Mouse (Mus musculus): Measurements from ENCODE around the gene Rgs13. TPM values are rescaled to one million over a fixed set of nuclear protein-coding genes. Genes with fewer than 3 reads are reported as not detected.
A peak's percentile ranks its signal among the peaks of the same experiment; 100 is the strongest.

The Rgs13 gene
- not detected for total RNA-seq (2021)
- long read RNA-seq, experiment 1 = 0 reads
- long read RNA-seq, experiment 2 = 0 reads

DNA sequence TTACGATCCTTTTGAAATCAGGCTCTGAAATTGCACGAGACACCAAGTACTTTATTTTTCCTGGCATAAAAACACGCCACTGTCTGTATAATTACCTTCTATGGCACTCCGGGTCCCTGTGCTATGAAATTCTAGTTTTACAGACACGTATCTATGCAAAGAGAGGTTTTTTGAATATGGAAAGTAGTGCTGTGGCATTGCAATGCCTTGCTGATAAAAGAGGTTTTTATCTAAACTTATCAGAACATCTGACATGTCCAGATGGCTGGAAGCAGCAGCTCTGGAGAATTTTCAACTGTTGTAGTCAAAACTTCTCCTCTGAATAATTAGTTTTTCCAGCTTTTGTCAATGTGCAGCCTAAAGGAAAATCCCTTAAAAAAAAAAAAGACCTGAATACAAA lies at the start of gene Rgs13:
TSS of gene Rgs13 (minus strand) at position 207 of the 400 bp plus-strand sequence.
- DNase-seq (ENCODE audit: low spot score in 2 of 2) = no peak

DNA sequence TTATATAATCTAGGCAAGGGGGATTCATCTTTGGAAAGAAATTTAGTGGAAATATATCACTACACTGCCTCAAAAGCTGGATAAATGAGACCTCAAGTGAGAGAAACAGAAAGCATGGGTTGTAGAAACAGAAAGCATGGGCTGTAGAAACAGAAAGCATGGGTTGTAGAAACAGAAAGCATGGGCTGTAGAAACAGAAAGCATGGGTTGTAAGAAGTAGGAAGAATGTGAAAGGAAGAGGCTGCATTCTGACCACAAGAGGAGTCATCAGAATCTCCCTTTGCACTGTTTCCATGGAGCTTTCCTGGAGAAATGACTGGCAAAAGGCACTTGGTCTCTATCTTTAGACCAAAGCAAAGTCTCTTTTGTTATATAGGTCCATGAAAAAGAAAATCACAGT lies 38.1 kb upstream of the Rgs13 start:
- no peak for DNase-seq (ENCODE audit: low spot score in 2 of 2)

DNA sequence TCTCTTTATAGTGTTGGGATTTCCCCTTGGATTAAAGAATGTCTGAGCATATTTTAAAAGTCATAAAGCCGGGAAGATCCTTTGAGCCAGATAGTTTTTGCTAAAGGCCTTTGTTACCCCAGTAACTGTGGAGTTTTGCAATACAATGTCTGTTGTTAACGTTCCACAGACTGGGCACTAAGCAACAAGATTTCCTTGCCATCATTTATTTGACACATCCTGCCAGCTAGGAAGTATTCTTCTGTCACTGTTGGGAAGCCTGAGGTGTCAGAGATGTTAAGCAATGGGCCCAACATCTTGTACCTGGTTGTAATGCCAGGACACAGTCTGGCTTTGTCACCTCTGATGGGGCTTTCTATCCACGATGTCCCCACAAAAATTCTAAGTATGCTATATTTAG lies 33.7 kb upstream of the Rgs13 start:
- DNase-seq (ENCODE audit: low spot score in 2 of 2) = no peak

DNA sequence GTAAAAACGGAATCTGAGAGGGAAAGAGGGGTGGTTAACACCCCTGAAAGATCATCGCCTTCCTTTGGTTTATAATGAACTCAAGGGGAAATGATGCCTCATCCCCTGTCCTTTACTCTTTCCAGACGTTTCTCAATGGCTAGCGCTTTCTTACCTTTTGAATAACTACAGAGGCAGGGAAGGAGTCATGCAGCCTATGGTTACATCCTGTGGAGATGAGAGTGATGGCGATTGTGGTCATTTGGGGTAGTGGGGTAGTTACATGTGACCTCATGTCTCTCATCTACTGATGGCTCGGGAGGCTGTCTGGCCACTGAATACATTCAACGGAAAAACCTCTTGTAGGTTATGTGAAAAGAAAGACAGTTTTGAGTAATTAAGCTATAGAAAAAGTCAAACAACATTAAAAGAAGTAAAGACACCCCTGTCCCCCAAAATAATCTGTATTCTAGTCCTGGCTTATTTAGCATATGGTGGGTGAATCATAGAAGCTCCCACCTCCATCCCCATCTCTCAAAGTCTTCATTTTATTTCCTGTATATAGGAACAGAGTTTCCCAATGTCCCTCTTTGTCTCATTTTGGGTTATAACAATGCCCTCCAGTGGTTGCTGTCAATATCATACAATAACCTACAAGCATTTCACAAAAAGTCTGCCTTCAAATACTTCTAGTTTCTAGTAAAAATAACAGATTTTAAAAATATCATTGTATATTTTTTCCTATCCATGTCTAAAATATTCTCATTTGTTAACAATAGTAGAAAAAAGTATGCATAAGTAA lies 29.3 kb upstream of the Rgs13 start:
- DNase-seq (ENCODE audit: low spot score in 2 of 2) = no peak

DNA sequence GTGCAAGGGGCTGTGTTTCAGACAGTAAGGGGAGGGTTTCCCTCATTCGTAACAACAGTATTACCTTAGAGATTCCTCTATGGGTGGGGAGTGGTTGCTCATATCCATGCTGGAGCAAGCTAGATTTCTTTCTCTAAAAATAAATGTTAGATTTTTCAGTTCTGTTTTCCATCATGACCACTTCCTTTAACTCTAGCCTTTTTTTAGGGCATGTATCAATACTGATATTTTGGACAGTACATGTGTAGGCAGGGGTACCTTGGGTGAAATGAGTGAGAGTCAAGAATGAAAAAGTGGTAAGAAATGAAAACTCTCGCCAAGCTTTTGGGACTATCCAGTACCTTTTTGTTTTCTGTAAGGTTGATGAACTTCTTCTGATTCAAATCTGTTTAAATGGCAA lies 27.6 kb upstream of the Rgs13 start:
- no peak for DNase-seq (ENCODE audit: low spot score in 2 of 2)

DNA sequence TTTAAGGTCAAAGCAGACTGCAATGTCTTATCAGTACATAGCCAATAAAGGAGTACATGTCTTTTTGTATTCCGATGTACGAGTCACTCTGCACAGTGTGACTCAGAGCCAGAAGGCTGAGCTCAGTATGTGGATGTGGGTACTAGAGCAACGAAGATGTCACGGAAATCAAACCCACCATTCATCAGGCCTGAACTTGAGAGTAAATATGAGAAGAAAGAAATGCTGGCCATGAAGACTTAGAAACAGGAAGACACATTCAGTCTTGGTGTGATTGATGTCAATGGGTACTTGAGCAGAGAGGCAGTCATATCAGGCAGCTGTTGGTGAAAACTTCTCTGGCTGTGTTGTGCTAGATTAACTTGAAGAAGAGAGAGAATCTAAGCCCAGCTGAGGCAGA lies 25.8 kb upstream of the Rgs13 start:
- DNase-seq (ENCODE audit: low spot score in 2 of 2) = no peak

DNA sequence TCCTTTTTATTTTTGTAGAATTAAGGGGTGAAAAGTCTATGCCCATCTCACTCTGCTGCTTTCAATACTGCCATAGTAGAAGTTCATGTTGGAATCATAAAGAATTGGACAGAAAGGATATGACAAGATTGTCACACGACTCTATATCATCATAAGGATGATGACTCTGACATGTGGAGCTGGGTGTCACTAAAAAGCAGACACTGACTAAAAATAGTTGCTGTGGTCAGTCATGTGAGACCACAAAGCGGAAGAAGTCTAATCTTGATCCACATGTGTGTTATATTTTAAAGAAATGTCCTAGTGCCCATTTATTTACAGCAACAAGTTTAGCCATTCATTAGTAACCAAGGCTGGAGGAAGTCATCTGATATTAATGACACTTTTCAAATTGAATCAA lies 23.3 kb upstream of the Rgs13 start:
- no peak for DNase-seq (ENCODE audit: low spot score in 2 of 2)

DNA sequence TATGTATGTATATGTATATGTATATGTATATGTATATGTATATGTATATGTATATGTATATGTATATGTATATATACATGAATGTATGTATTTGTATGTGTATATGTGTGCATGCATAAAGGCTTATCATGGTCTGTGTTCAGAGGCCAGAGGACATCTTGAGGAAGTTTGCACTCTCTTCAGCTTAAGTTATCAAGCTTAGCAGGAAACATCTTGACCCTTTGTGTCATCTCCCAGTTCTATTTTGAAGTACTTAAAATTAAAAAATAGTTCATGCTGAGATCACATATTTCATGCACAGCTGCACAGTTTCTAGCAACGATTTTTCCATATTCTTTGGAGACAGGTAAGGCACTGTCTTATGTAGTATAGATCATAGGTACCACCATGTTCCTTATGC lies 22.4 kb upstream of the Rgs13 start:
- no peak for DNase-seq (ENCODE audit: low spot score in 2 of 2)

DNA sequence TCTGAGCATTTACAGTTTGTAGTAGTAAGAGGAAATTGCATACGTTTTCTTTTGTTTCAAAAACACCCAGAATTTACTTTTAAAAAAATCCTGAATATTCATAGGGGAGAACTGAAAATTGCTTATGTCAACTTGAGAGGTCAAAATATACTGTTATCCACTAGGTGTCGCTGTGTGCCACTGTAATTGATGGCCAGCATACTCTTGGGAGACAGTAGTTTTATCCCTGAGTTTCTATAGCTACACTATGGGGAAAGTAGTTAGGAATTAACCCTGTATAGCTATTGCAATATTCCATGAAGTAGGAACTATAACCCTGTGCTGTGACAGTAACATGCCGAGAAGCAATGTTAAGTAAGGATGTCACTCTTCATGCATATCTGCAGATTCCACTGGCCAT lies 20.5 kb upstream of the Rgs13 start:
- peak; percentile 31 to 50 for DNase-seq (ENCODE audit: low spot score in 2 of 2)

DNA sequence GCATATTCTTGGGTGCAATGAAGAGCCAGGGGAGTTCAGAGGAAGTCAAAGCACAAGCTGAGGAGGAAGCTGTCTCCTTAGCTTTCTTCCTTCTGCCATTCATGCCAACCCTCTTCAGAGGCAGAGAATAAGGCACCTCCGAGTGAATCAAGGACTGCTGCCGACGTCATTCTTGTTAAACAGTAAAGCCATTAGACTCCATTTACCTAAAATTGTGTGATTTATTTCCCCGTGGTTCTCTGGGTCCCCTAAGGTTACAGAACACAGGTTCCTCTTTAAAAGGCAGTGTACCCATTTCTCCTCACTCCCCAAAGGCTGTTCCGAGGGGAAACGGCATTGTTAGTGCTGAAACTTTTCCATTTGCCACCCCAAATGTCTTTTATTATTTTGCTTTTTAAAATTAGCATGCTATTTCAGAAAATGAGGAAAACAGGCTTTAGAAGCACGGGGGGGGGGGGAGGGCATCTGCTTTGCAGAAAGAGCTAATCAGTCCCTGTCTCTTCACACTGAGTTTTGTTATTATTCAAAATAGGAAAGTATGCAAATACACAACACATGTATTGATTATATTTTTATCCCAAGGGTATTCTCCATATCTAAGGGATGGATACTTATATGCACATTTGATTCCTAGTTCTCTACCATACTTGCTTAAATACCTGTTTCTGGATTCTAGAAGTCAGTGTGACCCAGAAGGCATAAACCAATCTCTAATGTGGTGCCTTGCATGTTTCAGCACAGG lies 9.7 kb upstream of the Rgs13 start:
- no peak for DNase-seq (ENCODE audit: low spot score in 2 of 2)

DNA sequence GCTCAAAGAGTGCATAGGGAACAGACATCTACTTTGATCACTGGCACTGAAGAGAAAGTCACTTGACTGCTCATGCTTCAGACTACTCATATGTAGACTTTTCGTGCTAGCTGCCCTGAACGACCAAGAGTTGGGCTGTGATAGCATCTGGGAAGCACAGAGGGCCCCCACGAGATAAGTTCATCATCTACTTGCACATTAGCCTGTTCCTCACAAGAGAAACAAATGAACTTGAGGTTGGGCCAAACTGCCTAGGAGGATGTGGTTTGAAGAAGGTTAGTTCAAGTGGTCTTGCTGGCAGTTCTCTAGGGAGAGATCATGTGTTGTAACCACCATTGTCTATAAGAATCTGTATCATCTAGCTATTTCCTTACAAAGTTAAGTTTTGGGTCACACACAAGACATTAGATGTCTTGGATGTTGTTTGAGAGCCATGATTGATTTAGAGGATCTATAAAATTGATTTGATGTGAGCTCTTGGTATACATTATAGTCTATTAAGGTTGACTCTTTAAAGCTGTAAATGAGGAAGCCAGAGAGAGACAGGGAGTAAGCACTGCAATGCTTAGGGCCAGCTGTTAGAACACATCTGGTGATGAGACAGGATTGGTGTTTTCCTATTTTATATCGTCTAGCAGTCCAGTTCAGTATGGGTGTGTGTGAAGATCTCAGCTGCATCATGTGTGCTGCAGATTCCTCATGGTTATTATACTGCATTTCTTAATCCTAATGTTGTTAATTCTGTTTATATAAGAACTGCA lies 8.0 kb upstream of the Rgs13 start:
- no peak for DNase-seq (ENCODE audit: low spot score in 2 of 2)

DNA sequence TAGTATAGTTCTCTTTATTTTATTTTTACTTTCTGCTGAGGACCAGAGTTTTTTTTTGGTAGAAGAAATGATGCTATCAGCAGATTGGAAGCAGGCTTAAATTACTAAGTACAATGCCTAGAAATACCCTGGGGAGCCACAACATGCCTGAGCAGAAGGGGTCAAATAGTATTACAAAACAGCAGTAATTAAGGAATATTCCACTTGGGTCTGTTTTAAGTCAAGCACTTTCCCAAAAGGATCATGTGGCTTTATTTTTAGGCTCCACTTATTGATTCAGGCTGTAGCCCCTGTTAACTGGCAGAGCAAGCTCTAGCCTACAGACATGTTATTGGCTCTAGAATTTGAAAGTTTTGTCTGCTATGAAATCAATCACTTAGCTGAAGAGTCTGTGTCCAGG lies 6.5 kb upstream of the Rgs13 start:
- no peak for DNase-seq (ENCODE audit: low spot score in 2 of 2)

DNA sequence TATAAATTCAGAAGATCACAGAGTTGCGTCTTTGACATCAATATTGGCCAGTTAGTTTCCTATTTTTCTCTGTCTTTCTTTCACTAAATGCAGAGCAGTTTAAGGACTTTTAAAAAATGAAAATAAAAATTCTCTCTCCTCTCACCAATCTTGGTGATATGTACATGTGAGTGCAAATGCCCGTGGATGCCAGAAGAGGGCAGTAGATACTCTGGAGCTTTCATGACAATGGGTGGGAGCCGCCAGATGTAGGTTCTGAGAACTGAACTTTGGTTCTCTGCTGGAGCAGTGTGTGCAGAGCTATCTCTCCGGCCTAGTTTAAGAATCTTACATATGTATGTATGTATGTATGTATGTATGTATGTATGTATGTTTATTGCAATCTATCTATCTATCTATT lies 2.4 kb upstream of the Rgs13 start:
- DNase-seq (ENCODE audit: low spot score in 2 of 2) = no peak

DNA sequence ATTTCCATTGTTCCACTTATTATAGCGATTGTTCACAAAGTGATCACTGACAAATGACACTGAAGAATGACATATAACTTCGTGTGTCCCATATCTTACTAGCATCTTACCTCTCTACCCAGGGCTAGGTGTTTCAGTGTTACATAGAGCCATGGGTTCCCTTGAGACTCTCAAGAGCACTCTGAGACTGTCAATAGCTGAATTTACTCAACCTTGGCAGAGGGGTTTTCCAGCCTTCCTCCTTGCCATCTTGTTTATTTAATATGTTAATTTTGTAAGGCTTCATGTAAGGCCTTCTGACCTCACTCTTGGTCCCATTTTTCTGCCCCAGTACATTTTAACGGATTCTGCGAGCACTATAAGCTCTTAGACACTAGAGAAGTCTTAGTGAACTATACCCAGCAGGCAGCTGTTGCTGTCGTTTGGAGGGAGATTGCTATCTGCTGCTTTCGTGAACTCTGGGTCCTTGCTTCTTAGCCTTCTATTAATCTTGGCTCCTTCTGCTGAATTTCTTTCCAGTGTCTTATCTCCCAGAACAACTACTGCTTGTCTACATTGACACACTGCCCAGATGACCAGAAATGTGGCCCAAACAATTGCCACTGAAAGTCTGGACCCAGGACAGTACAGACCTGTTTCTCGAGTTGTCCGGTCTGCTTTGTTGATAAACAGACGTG lies 1.2 kb upstream of the Rgs13 start:
- DNase-seq (ENCODE audit: low spot score in 2 of 2) = no peak

DNA sequence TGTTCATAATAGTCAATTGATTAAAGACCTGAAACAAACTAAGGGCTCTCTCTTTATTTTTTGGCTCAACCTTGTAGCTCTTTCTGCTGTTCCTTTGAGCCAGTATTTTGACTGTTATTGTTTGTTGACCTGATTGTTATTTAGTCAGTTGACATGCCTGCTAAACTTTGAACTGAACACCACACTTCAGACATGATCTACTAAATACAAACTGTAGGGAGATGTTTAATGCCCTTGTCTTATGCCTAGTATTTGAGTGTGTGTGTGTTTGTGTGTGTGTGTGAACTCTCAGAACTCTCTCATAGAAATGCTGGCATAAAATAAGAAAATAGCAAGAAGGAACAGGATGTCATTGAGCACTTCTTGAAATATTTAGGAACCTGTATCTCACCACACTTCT lies 448 bp upstream of the Rgs13 start:
- no peak for DNase-seq (ENCODE audit: low spot score in 2 of 2)

DNA sequence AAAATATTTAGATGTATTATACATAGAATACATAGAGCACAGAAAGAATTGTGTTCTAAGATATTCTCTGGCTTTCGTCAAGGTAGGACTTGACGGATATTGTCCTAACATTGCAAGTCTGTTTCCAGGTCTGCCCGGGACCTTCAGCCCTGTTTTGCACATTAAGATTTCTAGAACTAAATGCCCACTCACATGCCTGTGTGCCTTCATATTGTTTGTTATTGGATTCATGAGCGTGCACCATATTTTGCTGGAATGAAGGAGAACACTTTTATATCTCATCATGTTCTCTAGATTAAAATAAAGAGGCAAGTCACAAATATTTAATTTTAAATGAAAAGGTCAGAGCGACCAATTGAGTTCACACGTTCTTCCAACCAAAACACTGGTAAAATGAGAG lies 2.4 kb downstream of the Rgs13 start:
- no peak for DNase-seq (ENCODE audit: low spot score in 2 of 2)

DNA sequence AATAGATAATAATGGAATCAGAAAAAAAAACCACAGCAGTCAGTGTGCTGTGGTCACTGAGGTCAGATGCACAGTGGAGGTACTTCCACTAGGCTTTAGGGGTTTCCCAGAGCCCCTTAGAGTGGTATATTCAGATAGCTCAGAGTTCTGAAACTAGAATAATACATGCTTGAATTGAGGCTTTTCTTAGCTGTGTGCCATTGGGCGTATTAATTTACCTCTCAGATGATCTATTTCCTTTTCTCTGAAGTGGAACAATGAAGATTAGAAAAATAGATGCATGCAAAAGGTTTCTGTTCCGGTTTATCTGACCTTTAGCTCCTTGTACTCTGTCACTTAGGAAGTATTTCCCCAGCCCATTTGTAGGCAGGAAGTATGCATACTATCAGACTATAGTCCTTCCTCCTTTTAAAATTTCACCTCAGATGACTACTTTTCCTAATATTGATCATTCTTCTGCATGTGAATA lies 3.6 kb downstream of the Rgs13 start:
- no peak for DNase-seq (ENCODE audit: low spot score in 2 of 2)

DNA sequence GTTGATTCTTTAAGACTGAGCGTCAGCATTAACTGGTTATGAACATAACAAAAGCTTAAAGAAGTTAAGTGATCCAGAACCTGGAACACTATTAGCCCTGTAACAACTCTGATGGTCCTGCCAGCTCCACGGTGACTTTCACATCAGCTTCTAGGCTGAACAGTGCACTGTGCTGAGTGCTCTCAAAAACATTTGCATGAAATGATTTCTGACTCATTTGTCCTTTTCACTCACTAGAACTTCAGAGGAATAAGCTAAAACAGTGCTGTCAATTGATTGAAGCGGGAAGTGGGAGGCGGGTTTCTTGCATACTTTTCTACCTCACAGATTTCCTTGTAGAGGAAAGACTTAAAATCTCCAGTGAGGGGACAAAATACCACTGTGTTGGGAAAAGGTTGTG lies 8.3 kb downstream of the Rgs13 start:
- no peak for DNase-seq (ENCODE audit: low spot score in 2 of 2)

DNA sequence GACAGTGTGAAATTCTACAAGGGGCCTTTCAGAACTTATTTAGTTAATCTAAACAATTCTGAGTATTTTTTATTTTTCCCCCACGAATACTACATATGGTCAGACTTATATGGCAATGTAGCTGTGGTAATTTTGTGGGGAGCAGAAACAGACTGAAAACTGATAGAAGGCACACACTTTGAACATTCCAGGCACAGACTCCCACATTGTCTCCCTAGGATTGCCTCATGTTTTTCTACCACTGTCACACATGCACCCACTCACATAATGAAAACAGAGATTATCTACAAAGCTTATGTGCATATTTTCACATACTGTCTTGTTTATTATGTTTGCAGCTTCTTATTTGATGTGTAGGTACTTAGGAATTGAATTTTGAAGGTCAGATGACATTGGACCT lies 9.4 kb downstream of the Rgs13 start:
- no peak for DNase-seq (ENCODE audit: low spot score in 2 of 2)

DNA sequence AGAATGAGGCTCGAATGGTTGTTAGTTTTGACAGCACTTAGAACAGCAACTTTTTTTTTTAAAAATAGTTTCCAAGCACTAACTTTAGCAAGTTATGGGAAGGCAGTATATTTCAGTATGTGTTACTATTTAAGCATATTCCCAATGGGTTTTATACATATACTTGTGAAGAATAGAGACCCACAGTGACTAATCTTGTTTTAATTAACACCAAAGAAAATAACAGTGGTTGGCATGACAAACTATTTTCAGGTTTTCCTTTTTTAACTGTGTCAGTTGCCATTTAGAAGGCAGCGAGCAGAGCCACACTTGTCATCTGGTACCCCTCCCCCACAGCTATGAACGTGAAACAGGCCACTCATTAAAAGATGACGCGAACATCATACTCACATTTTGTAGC lies 10.3 kb downstream of the Rgs13 start:
- DNase-seq (ENCODE audit: low spot score in 2 of 2) = no peak

DNA sequence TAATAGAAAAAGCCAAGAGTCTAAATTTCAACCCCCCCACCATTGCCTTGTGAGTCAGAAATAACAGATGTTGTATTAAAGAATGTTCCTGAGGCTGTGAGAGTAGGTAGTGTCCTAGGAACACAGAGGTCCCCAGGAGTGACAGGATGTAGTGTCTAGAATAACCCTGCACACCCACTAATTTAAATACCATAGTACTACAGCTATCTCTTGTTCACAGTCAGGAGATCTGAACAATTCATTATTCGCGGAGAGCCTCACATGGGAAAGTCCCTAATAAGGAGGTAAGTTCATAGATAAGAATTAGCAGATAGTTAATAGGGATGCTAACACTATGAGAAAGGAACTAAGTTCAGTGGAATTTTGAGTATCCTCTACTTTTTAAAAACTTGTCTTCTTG lies 10.9 kb downstream of the Rgs13 start:
- no peak for DNase-seq (ENCODE audit: low spot score in 2 of 2)
